Mouse (Mus musculus) olfactory bulb, adult 2 months (tissue): ENCODE results near the gene D430041D05Rik.

Source experiments
- CTCF ChIP-seq: fragments of 200-500 bp; IDR thresholded peaks from 2 replicates; pipeline ENCODE4 v1.5.1; 2012; ENCODE audit warnings: low read depth, mild to moderate bottlenecking, low read length, moderate library complexity; ENCODE audit not compliant: insufficient read depth
- POLR2A ChIP-seq: fragments of 200-500 bp; IDR thresholded peaks from 2 replicates; pipeline ENCODE4 v1.6.1; 2012; ENCODE audit warnings: mild to moderate bottlenecking, low read depth, low read length, moderate library complexity; ENCODE audit not compliant: insufficient read depth

- TF ChIP-seq CTCF (no peak), POLR2A (no peak)
Measured at GRCm38 (mm10) chr2:104444776-104445175, 34.0 kb upstream of the D430041D05Rik start.
